Mouse (Mus musculus): ENCODE data around the gene Snx9. TPM values are rescaled to one million over a fixed set of nuclear protein-coding genes. Genes with fewer than 3 reads are reported as not detected.

Snx9 gene
- total RNA-seq, 1 experiment, result 8.8 TPM

DNA sequence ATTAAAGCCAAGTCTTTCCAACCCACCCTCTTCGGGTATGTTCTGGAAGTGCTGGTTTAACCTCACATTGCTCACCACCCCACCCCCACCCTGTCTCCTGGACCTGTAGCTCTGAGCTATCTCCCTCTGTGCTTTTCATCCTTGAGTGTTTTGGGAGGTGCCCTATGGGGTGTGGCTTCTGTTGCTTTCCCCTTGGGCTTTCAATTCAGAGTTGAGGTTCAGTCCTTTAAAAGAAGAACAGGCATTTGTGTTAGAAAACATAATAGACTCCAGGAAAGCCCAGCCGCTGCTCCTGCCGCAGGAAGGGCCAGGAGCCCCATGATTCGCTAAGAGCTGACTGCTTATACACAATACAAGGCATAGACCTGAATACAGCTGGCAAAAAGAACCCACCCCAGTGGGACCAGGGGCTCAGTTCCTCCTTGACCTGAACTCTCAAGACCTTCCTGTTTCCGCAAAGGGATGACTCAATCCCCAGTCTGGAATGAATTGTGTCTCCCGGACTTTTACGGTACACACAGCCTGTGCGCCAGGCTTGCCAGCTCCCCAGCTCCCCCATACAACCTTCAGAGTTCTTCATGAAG is 136.9 kb downstream of the Snx9 start:
- in situ Hi-C loops (cut with MboI; ENCODE audit: low sequenced_read_pairs in 2 of 2, unreplicated experiment in 2 of 2), result no loop called here
- peak overlapping the region; percentile 90 for H3K27ac ChIP-seq (ENCODE audit: insufficient read depth, low read depth, low read length, poor library complexity, severe bottlenecking)
- peak; percentile 35 for DNase-seq (ENCODE audit: low read depth, low spot score)
- H3K9ac ChIP-seq (ENCODE audit: insufficient read depth, low read depth, low read length, poor library complexity, severe bottlenecking), result no peak overlapping the region; the same call in 1 of the 2 replicates
- TF ChIP-seq CHD2 (IDR thresholded peaks at IDR 0.05; ENCODE audit: low read depth, low read length), result peak; percentile 56; the same call in 1 of the 2 replicates
- TF ChIP-seq MAFK (IDR thresholded peaks at IDR 0.05; ENCODE audit: insufficient read depth, low read depth, low read length), result no peak
- peak overlapping the region in 1 of 2 experiments; percentile 19; a peak in 2 of 4 replicates for H3K4me3 ChIP-seq (ENCODE audit: insufficient read depth in 1 of 2, low read depth in 1 of 2, low read length in 2 of 2, poor library complexity in 1 of 2, severe bottlenecking in 1 of 2)
- H3K9me3 ChIP-seq (ENCODE audit: control insufficient read depth, insufficient read depth, low read depth, low read length), result no peaks in the 10 kb centered on the region
- no peaks in the 10 kb centered on the region for H3K36me3 ChIP-seq (ENCODE audit: control insufficient read depth, insufficient read depth, low read length, poor library complexity, severe bottlenecking)
- peaks cover 24 to 50% of the 10 kb centered on the region in 2 experiments for H3K4me1 ChIP-seq (ENCODE audit: control insufficient read depth in 2 of 2, insufficient read depth in 2 of 2, low read length in 2 of 2, poor library complexity in 1 of 2)

DNA sequence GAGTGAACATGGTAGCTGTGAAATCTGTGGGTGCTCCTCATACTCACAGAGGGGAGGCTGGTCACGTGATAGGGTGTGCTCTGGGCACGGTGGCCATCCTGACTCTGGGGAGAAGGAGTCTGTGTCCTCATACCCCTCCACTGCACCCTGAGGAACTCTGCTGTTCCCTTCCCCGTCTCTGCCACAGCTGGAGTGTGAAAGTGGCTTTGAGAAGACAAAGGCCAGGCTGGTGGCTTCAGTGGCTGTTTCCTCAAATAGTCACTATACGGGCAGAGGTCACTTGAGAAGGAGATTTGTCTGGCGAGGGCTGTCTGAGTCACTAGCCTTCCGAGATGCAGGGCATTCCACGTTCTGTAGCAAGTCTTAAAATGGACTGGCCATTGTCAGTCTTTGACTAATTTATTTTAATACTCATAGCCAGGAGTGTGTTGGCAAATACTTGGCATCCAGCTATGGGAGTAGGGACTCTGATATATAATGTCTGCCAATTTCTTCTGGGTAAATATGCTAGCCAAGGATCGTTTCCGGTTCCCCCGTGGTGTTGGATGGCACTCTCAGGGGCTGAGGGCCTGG is 137.5 kb downstream of the Snx9 start:
- no peak for DNase-seq (ENCODE audit: low read depth, low spot score)
- Histone ChIP-seq H3K36me3 (ENCODE audit: control insufficient read depth, insufficient read depth, low read length, poor library complexity, severe bottlenecking) (no peaks in the 10 kb centered on the region), H3K4me1 (ENCODE audit: control insufficient read depth in 2 of 2, insufficient read depth in 2 of 2, low read length in 2 of 2, poor library complexity in 1 of 2) (peaks cover 23 to 47% of the 10 kb centered on the region in 2 experiments), H3K9me3 (ENCODE audit: control insufficient read depth, insufficient read depth, low read depth, low read length) (no peaks in the 10 kb centered on the region), H3K4me3 (ENCODE audit: insufficient read depth in 1 of 2, low read depth in 1 of 2, low read length in 2 of 2, poor library complexity in 1 of 2, severe bottlenecking in 1 of 2) (peak overlapping the region in 1 of 2 experiments; percentile 19; a peak in 2 of 4 replicates), H3K27ac (ENCODE audit: insufficient read depth, low read depth, low read length, poor library complexity, severe bottlenecking) (peak overlapping the region; percentile 90), H3K9ac (ENCODE audit: insufficient read depth, low read depth, low read length, poor library complexity, severe bottlenecking) (no peak overlapping the region; the same call in 1 of the 2 replicates)
- in situ Hi-C loops (cut with MboI; ENCODE audit: low sequenced_read_pairs in 2 of 2, unreplicated experiment in 2 of 2), result no loop called here
- TF ChIP-seq ZNF384 (IDR thresholded peaks at IDR 0.05; ENCODE audit: low read depth, low read length) (no peak), MAFK (IDR thresholded peaks at IDR 0.05; ENCODE audit: insufficient read depth, low read depth, low read length) (no peak), HCFC1 (IDR thresholded peaks at IDR 0.05; ENCODE audit: borderline replicate concordance, insufficient read depth, low read length) (no peak), ZC3H11A (IDR thresholded peaks at IDR 0.05; ENCODE audit: borderline replicate concordance, low read depth, low read length) (no peak), CHD2 (IDR thresholded peaks at IDR 0.05; ENCODE audit: low read depth, low read length) (no peak)

DNA sequence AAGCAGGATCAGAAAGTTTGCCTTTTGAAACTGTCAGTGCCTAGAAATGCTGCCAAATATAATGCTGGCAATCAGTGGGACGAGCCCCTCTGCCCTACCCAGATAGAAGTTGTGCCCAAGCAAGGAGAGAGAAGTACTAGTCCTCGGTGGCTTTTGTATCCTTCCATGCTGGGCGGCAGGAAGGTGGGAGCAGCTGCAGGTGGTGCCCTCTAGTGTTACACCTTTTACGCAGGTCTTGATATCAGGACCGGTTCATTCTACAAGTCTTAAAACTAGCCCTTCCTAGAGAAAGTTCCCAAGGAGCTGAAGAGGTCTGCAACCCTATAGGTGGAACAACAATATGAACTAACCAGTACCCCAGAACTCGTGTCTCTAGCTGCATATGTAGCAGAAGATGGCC is 139.7 kb downstream of the Snx9 start:
- no peak overlapping the region for H3K27ac ChIP-seq (ENCODE audit: insufficient read depth, low read depth, low read length, poor library complexity, severe bottlenecking)
- in situ Hi-C loops (cut with MboI; ENCODE audit: low sequenced_read_pairs in 2 of 2, unreplicated experiment in 2 of 2), result no loop called here
- no peak overlapping the region; the same call in 1 of the 2 replicates for H3K9ac ChIP-seq (ENCODE audit: insufficient read depth, low read depth, low read length, poor library complexity, severe bottlenecking)
- no peaks in the 10 kb centered on the region for H3K9me3 ChIP-seq (ENCODE audit: control insufficient read depth, insufficient read depth, low read depth, low read length)
- TF ChIP-seq MAFK (IDR thresholded peaks at IDR 0.05; ENCODE audit: insufficient read depth, low read depth, low read length), result no peak
- no peak for TF ChIP-seq ZNF384 (IDR thresholded peaks at IDR 0.05; ENCODE audit: low read depth, low read length)
- no peak for TF ChIP-seq CHD2 (IDR thresholded peaks at IDR 0.05; ENCODE audit: low read depth, low read length)
- no peak for TF ChIP-seq ZC3H11A (IDR thresholded peaks at IDR 0.05; ENCODE audit: borderline replicate concordance, low read depth, low read length)
- TF ChIP-seq HCFC1 (IDR thresholded peaks at IDR 0.05; ENCODE audit: borderline replicate concordance, insufficient read depth, low read length), result no peak
- no peak for DNase-seq (ENCODE audit: low read depth, low spot score)
- no peaks in the 10 kb centered on the region for H3K36me3 ChIP-seq (ENCODE audit: control insufficient read depth, insufficient read depth, low read length, poor library complexity, severe bottlenecking)
- peaks cover 25 to 50% of the 10 kb centered on the region in 2 experiments for H3K4me1 ChIP-seq (ENCODE audit: control insufficient read depth in 2 of 2, insufficient read depth in 2 of 2, low read length in 2 of 2, poor library complexity in 1 of 2)
- H3K4me3 ChIP-seq (ENCODE audit: insufficient read depth in 1 of 2, low read depth in 1 of 2, low read length in 2 of 2, poor library complexity in 1 of 2, severe bottlenecking in 1 of 2), result no peak overlapping the region

Other genes with a start within 250 kb of the Snx9 start
- gene Synj2, start 100.0 kb downstream of the Snx9 start, total RNA-seq (2012; rRNA removed), result 6.1 and 8.8 TPM in 2 replicates
- 8.9 and 12.8 TPM in 2 replicates for gene Serac1, start 238.4 kb downstream of the Snx9 start, total RNA-seq (2012; rRNA removed)
- 73.4 and 85.1 TPM in 2 replicates for gene Gtf2h5, start 238.5 kb downstream of the Snx9 start, total RNA-seq (2012; rRNA removed)

All from ES-E14 (cell line).